Mouse (Mus musculus) kidney, embryonic 15.5 days (tissue): ENCODE data around the gene Pcmt1. TPM values are rescaled to one million over a fixed set of nuclear protein-coding genes. Genes with fewer than 3 reads are reported as not detected.

Source experiments
- ATAC-seq: fragments of 200-750 bp; cut with Nextera tagmentation; replicated peaks from 2 replicates; pipeline ENCODE4 v1.8.0; 2017; ENCODE audit warnings: moderate TSS enrichment; ENCODE audit not compliant: low FRiP score
- H3K27ac ChIP-seq: fragments of 300-500 bp; sonication (generic); 2 replicates; pipeline ENCODE4 v1.5.1; 2015; ENCODE audit warnings: mild to moderate bottlenecking, inconsistent platforms
- H3K27me3 ChIP-seq: fragments of 300-500 bp; sonication (generic); 2 replicates; pipeline ENCODE4 v1.6.1; 2015; ENCODE audit warnings: inconsistent platforms
- H3K36me3 ChIP-seq: fragments of 300-500 bp; sonication (generic); 2 replicates; pipeline ENCODE4 v1.6.1; 2015; ENCODE audit warnings: inconsistent platforms
- H3K4me1 ChIP-seq: fragments of 300-500 bp; sonication (generic); 2 replicates; pipeline ENCODE4 v1.6.1; 2015; ENCODE audit warnings: inconsistent platforms
- H3K4me2 ChIP-seq: fragments of 300-500 bp; sonication (generic); 2 replicates; pipeline ENCODE4 v1.6.1; 2015; ENCODE audit warnings: moderate library complexity, mild to moderate bottlenecking, inconsistent platforms
- H3K4me3 ChIP-seq: fragments of 300-500 bp; sonication (generic); replicated peaks from 2 replicates; pipeline ENCODE4 v1.5.1; 2015; ENCODE audit warnings: mild to moderate bottlenecking, inconsistent platforms
- H3K9ac ChIP-seq: fragments of 300-500 bp; sonication (generic); 2 replicates; pipeline ENCODE4 v1.6.1; 2015; ENCODE audit warnings: mild to moderate bottlenecking, inconsistent platforms
- H3K9me3 ChIP-seq: fragments of 300-500 bp; sonication (generic); replicated peaks from 2 replicates; pipeline ENCODE4 v1.6.1; 2016; ENCODE audit warnings: inconsistent platforms
- WGBS: fragments of 180-500 bp; shearing (Covaris S2); methylation state at CpG from one replicate; pipeline ENCODE4 v1.1.7; 2015; ENCODE audit warnings: mixed read lengths; 5-methylcytosine and 5-hydroxymethylcytosine counted together
- polyA plus RNA-seq: library from polyadenylated mRNA; unstranded; fragments of >200 nt; fragmentation: Nextera tagmentation; extraction: Ambion mirVana; gene quantifications from 2 replicates; pipeline ENCODE4 v1.2.1, GENCODE M21; 2015

The Pcmt1 gene
- polyA plus RNA-seq, result 115 and 122 TPM in 2 replicates

- peaks cover 40% of the 10 kb centered on the region for H3K36me3 ChIP-seq
- no peaks in the 10 kb centered on the region for H3K27me3 ChIP-seq
- peak within 1 kb of the TSS; percentile 83 for H3K4me2 ChIP-seq
- under 1% methylated on average over 64 of the region's 65 CpGs for WGBS
- peak within 1 kb of the TSS; percentile 94 for H3K4me3 ChIP-seq
- H3K9me3 ChIP-seq, result no peaks in the 10 kb centered on the region
- peak; percentile 91 for ATAC-seq
- H3K9ac ChIP-seq, result peak within 1 kb of the TSS; percentile 100
- H3K4me1 ChIP-seq, result peaks cover 30% of the 10 kb centered on the region
- H3K27ac ChIP-seq, result peak within 1 kb of the TSS; percentile 99
These were observed at the start of gene Pcmt1, which contains the start of gene Lats1 for GRCm38 (mm10) chr10:7680731-7681301. TSS of gene Pcmt1 (minus strand) at chr10:7681136. TSS of gene Lats1 (plus strand) at chr10:7681214.

DNA sequence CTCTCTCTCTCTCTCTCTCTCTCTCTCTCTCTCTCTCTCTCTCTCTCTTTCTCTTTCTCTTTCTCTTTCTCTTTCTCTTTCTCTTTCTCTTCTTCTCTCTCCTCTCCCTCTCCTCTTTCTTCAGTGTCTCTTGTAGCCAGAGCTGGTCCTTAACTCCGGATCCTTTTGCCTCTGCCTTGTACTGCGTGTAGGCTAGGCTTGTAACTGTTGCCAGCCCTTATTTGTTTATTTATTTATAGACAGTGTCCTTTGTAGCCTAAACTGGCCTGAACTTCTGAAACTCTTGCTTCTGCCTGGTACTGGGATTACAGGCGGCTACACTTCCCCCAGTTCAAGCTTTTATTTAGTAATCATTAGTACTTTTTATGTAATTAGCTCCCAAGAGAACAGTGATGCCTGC is 46.1 kb upstream of the Pcmt1 start:
- ATAC-seq, result no peak
- 22% methylated on average over 3 of the region's 3 CpGs for WGBS

GRCm38 (mm10) chr10:7726501-7726812 is 45.5 kb upstream of the Pcmt1 start:
- Histone ChIP-seq H3K27me3 (no peaks in the 10 kb centered on the region), H3K4me2 (peak overlapping the region; percentile 71), H3K9ac (peak overlapping the region; percentile 72), H3K27ac (peak overlapping the region; percentile 85; the same call in 1 of the 2 replicates), H3K4me1 (peaks cover 16% of the 10 kb centered on the region), H3K36me3 (no peaks in the 10 kb centered on the region), H3K9me3 (no peaks in the 10 kb centered on the region), H3K4me3 (peak overlapping the region; percentile 89)
- WGBS, result under 1% methylated on average over 8 of the region's 8 CpGs
- no peak for ATAC-seq

More for the DNA sequence above, 46.1 kb upstream of the Pcmt1 start:
- Histone ChIP-seq H3K9me3 (no peaks in the 10 kb centered on the region), H3K27ac (no peak overlapping the region), H3K4me1 (peaks cover 16% of the 10 kb centered on the region), H3K4me2 (peak overlapping the region; percentile 71), H3K4me3 (peak overlapping the region; percentile 89), H3K9ac (peak overlapping the region; percentile 29; the same call in 1 of the 2 replicates), H3K27me3 (no peaks in the 10 kb centered on the region), H3K36me3 (no peaks in the 10 kb centered on the region)

GRCm38 (mm10) chr10:7725751-7726500 is 45.0 kb upstream of the Pcmt1 start, which contains the start of gene Katna1:
TSS of gene Katna1 (plus strand) at chr10:7726000.
- WGBS, result under 1% methylated on average over 49 of the region's 49 CpGs
- Histone ChIP-seq H3K27ac (peak within 1 kb of the TSS; percentile 85), H3K4me3 (peak within 1 kb of the TSS; percentile 89)

DNA sequence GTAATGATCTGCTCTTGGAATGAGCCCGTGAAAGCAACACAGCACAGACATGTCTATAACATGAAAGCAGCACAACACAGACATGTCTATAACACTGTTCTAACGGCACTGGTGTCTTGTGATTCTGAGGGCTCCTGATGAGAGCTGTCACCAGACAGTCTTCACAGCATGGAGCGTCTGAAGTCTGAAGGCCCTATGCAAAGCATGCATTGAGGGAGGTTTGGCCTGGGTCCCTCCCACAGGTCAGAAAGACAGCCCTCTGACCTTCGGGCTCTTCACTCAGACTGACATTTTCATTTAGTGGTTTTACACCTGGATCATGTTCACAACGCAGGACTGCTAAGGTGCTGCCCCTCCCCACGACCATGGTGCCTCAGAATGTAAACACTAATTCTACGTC is 34.1 kb upstream of the Pcmt1 start:
- no peak for ATAC-seq
- H3K4me2 ChIP-seq, result no peak overlapping the region

More at GRCm38 (mm10) chr10:7725751-7726500, 45.0 kb upstream of the Pcmt1 start, which contains the start of gene Katna1:
- peak; percentile 99 for ATAC-seq
- H3K27me3 ChIP-seq, result no peaks in the 10 kb centered on the region
- peaks cover 16% of the 10 kb centered on the region for H3K4me1 ChIP-seq
- H3K4me2 ChIP-seq, result peak within 1 kb of the TSS; percentile 71
- no peaks in the 10 kb centered on the region for H3K9me3 ChIP-seq
- peak within 1 kb of the TSS; percentile 72 for H3K9ac ChIP-seq
- H3K36me3 ChIP-seq, result no peaks in the 10 kb centered on the region

GRCm38 (mm10) chr10:7712506-7712905 is 31.6 kb upstream of the Pcmt1 start:
- Histone ChIP-seq H3K4me2 (no peak overlapping the region), H3K27ac (no peak overlapping the region), H3K27me3 (no peaks in the 10 kb centered on the region), H3K9ac (no peak overlapping the region), H3K4me3 (no peak overlapping the region), H3K4me1 (no peaks in the 10 kb centered on the region), H3K36me3 (peaks cover 66% of the 10 kb centered on the region), H3K9me3 (no peaks in the 10 kb centered on the region)
- 92% methylated on average over 13 of the region's 13 CpGs for WGBS
- ATAC-seq, result no peak

More for the DNA sequence above, 34.1 kb upstream of the Pcmt1 start:
- Histone ChIP-seq H3K4me3 (no peak overlapping the region), H3K4me1 (no peaks in the 10 kb centered on the region), H3K27ac (no peak overlapping the region), H3K36me3 (peaks cover 50% of the 10 kb centered on the region), H3K9me3 (no peaks in the 10 kb centered on the region), H3K27me3 (no peaks in the 10 kb centered on the region), H3K9ac (no peak overlapping the region)
- WGBS, result 53% methylated on average over 7 of the region's 7 CpGs

GRCm38 (mm10) chr10:7710121-7710520 is 29.2 kb upstream of the Pcmt1 start:
- Histone ChIP-seq H3K36me3 (peaks cover 81% of the 10 kb centered on the region), H3K4me3 (no peak overlapping the region), H3K4me1 (no peaks in the 10 kb centered on the region), H3K9ac (no peak overlapping the region), H3K9me3 (no peaks in the 10 kb centered on the region), H3K4me2 (no peak overlapping the region), H3K27ac (no peak overlapping the region), H3K27me3 (no peaks in the 10 kb centered on the region)
- ATAC-seq, result no peak
- WGBS, result 91% methylated on average over 5 of the region's 5 CpGs

DNA sequence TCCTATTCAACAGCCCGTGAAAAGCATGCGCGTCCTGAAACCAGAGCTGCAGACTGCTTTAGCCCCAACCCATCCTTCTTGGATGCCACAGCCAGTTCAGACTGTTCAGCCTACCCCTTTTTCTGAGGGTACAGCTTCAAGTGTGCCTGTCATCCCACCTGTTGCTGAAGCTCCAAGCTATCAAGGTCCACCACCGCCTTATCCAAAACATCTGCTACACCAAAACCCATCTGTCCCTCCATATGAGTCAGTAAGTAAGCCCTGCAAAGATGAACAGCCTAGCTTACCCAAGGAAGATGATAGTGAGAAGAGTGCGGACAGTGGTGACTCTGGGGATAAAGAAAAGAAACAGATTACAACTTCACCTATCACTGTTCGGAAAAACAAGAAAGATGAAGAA is 21.6 kb upstream of the Pcmt1 start:
- Histone ChIP-seq H3K4me2 (no peak overlapping the region), H3K4me3 (no peak overlapping the region), H3K27ac (no peak overlapping the region), H3K9me3 (no peaks in the 10 kb centered on the region), H3K9ac (no peak overlapping the region), H3K36me3 (peaks cover 93% of the 10 kb centered on the region), H3K27me3 (no peaks in the 10 kb centered on the region), H3K4me1 (no peaks in the 10 kb centered on the region)
- ATAC-seq, result no peak
- 92% methylated on average over 6 of the region's 6 CpGs for WGBS

GRCm38 (mm10) chr10:7700120-7700519 is 19.2 kb upstream of the Pcmt1 start:
- Histone ChIP-seq H3K9ac (no peak overlapping the region), H3K4me2 (no peak overlapping the region), H3K27ac (no peak overlapping the region), H3K27me3 (no peaks in the 10 kb centered on the region), H3K4me1 (no peaks in the 10 kb centered on the region), H3K4me3 (no peak overlapping the region), H3K36me3 (peaks cover 92% of the 10 kb centered on the region), H3K9me3 (no peaks in the 10 kb centered on the region)
- no peak for ATAC-seq
- WGBS, result 75% methylated on average over 3 of the region's 3 CpGs

DNA sequence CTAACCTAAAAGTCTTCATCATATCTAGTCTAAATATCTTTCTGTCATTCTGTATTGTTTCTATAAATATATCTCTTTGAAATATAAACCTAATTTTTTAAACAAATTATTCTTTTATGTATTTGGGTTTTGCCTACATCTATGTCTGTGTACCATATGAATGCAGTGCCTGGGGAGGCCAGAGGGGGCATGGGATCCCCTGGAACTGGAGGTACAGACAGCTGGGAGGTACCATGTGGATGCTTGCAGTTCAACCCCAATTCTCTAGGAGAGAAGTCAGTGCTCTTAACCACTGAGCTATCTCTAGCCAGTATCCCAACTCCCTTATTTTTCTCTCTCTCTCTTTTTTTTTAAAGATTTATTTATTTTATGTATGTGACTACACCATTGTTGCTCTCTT is 14.3 kb upstream of the Pcmt1 start:
- no peak overlapping the region for H3K4me3 ChIP-seq
- no peaks in the 10 kb centered on the region for H3K4me1 ChIP-seq
- H3K27ac ChIP-seq, result no peak overlapping the region
- H3K9me3 ChIP-seq, result no peaks in the 10 kb centered on the region
- H3K36me3 ChIP-seq, result peaks cover 85% of the 10 kb centered on the region
- no peaks in the 10 kb centered on the region for H3K27me3 ChIP-seq
- no peak for ATAC-seq
- no peak overlapping the region for H3K4me2 ChIP-seq
- no peak overlapping the region for H3K9ac ChIP-seq

GRCm38 (mm10) chr10:7686902-7687301 is 6.0 kb upstream of the Pcmt1 start:
- Histone ChIP-seq H3K4me2 (no peak overlapping the region), H3K4me1 (peaks cover 15% of the 10 kb centered on the region), H3K27ac (no peak overlapping the region), H3K36me3 (peaks cover 24% of the 10 kb centered on the region), H3K9me3 (no peaks in the 10 kb centered on the region), H3K27me3 (no peaks in the 10 kb centered on the region), H3K9ac (no peak overlapping the region), H3K4me3 (no peak overlapping the region)
- no peak for ATAC-seq
- 91% methylated on average over 6 of the region's 6 CpGs for WGBS

DNA sequence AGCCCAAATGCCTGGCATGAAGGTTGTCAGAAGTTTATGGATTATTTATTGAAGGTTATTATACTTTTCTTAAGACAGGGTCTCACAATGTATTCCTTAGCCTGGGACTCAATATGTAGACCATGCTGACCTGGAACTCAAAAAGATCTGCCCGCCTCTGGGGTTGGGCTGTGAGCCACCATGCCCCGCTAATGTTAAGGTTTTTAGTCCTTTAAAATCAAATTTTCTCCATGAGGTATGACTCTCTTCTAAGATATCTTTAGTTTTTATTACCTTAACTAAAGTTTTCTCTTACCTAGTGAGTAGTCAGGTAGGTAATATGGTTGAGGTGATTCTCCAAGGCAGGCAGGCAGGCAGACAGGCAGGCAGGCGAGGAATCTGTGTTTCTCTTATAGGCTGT is 1.3 kb upstream of the Pcmt1 start:
- Histone ChIP-seq H3K4me3 (peak overlapping the region; percentile 94), H3K27ac (0 out of 2 replicates have a peak overlapping the region, but pooled peaks have one; percentile 99), H3K36me3 (peaks cover 39% of the 10 kb centered on the region), H3K4me2 (peak overlapping the region; percentile 83), H3K9ac (peak overlapping the region; percentile 100), H3K27me3 (no peaks in the 10 kb centered on the region), H3K9me3 (no peaks in the 10 kb centered on the region), H3K4me1 (peaks cover 30% of the 10 kb centered on the region)
- ATAC-seq, result no peak
- 52% methylated on average over 3 of the region's 3 CpGs for WGBS
